Mouse (Mus musculus) 3T3-L1 (cell line): ENCODE data around the gene Igfbp3.
A peak's percentile ranks its signal among the peaks of the same experiment; 100 is the strongest.

Experiments
- DNase-seq: peaks from one replicate; pipeline ENCODE4 v3.0.0-alpha.2; 2015; ENCODE audit warnings: low read depth, low spot score

Igfbp3 gene

GRCm38 (mm10) chr11:7161502-7162174 lies 52.1 kb downstream of the Igfbp3 start:
- DNase-seq = peak; percentile 63

DNA sequence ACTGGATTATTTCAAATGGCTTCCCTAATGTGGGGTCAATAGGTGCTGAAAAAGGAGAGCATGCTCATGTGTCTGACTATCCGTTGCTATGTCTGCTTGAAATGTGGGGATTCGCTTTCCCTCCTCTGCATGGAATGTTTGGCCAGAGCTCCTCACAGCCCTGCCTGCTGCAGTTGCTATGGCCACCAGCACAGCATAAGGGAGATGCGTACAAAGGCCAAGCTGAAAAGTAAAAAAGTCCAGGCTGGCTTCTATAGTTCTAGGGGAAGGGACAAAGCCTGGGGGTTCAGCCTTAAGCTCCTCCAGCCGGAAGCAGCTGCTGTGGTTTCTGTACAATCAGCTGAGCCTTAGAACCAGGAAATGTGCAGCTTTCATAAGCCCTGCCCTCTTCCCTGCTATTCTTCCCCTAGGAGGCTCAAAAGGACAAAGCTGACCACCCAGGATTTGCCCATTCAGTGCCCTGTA lies 53.1 kb downstream of the Igfbp3 start:
- no peak for DNase-seq

GRCm38 (mm10) chr11:7160146-7160545 lies 53.6 kb downstream of the Igfbp3 start:
- DNase-seq = no peak

DNA sequence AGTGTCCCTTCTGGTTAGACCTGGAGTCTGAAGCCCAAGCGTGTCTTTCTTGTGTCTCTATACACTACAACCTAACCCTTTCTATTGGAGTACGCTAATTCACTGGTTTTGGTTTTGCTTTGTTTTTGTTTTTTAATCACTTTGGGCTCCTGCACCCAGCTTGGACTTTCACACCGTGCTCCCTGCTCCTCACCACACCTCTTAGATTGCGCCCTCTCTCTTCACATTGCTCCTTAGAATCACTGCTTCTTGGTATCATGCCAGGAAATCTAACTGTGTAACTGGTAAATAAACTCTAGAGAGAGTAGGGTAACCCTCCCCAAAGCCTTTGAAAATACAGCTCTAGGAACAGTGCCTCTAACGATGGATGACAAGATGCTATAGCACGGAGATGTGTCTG lies 55.5 kb downstream of the Igfbp3 start:
- no peak for DNase-seq

- DNase-seq = no peak
Measured at GRCm38 (mm10) chr11:7156427-7156826, 57.3 kb downstream of the Igfbp3 start.
